Mouse (Mus musculus) neural tube, embryonic 11.5 days (tissue): Measurements from ENCODE around the gene Trak2. TPM values are rescaled to one million over a fixed set of nuclear protein-coding genes. Genes with fewer than 3 reads are reported as not detected.

Source experiments
- ATAC-seq: fragments of 200-750 bp; cut with Nextera tagmentation; 2 replicates; pipeline ENCODE4 v1.8.0; 2017; ENCODE audit warnings: moderate number of reproducible peaks, mild to moderate bottlenecking, moderate TSS enrichment, moderate library complexity; ENCODE audit not compliant: insufficient read depth, low FRiP score, low TSS enrichment
- DNase-seq: peaks from one replicate; pipeline ENCODE4 v3.0.0-alpha.2; 2015; ENCODE audit warnings: low spot score
- H3K27ac ChIP-seq: fragments of 300-500 bp; sonication (generic); 2 replicates; pipeline ENCODE4 v1.5.1; 2014; ENCODE audit warnings: low read depth, mild to moderate bottlenecking, low read length
- H3K27me3 ChIP-seq: fragments of 300-500 bp; sonication (generic); 2 replicates; pipeline ENCODE4 v1.6.1; 2014; ENCODE audit warnings: mild to moderate bottlenecking, low read length, mixed read lengths; ENCODE audit not compliant: control insufficient read depth, insufficient read depth
- H3K36me3 ChIP-seq: fragments of 300-500 bp; sonication (generic); 2 replicates; pipeline ENCODE4 v1.6.1; 2014; ENCODE audit warnings: mild to moderate bottlenecking, low read length, moderate library complexity, mixed read lengths; ENCODE audit not compliant: control insufficient read depth, insufficient read depth
- H3K4me1 ChIP-seq: fragments of 300-500 bp; sonication (generic); 2 replicates; pipeline ENCODE4 v1.6.1; 2014; ENCODE audit warnings: low read length, mixed read lengths; ENCODE audit not compliant: control insufficient read depth, insufficient read depth
- H3K4me2 ChIP-seq: fragments of 300-500 bp; sonication (generic); 2 replicates; pipeline ENCODE4 v1.6.1; 2014; ENCODE audit warnings: low read depth, mild to moderate bottlenecking, moderate library complexity
- H3K4me3 ChIP-seq: fragments of 300-500 bp; sonication (generic); 2 replicates; pipeline ENCODE4 v1.5.1; 2014; ENCODE audit warnings: low read depth, low read length
- H3K9ac ChIP-seq: fragments of 300-500 bp; sonication (generic); 2 replicates; pipeline ENCODE4 v1.6.1; 2014; ENCODE audit warnings: mild to moderate bottlenecking, low read length
- H3K9me3 ChIP-seq: fragments of 300-500 bp; sonication (generic); 2 replicates; pipeline ENCODE4 v1.6.1; 2016; ENCODE audit warnings: low read length; ENCODE audit not compliant: control insufficient read depth
- WGBS: fragments of 180-500 bp; shearing (Covaris S2); extraction: QIAGEN DNeasy Blood & Tissue Kit; methylation state at CpG from one replicate; pipeline ENCODE4 v1.1.7; 2014; 5-methylcytosine and 5-hydroxymethylcytosine counted together
- polyA plus RNA-seq: library from polyadenylated mRNA; unstranded; fragments of >200 nt; fragmentation: Nextera tagmentation; extraction: Ambion mirVana; gene quantifications from 2 replicates; pipeline ENCODE4 v1.2.1, GENCODE M21; 2014

Gene Trak2
- polyA plus RNA-seq, 1 experiment from 2014 or later = 14.0 TPM

DNA sequence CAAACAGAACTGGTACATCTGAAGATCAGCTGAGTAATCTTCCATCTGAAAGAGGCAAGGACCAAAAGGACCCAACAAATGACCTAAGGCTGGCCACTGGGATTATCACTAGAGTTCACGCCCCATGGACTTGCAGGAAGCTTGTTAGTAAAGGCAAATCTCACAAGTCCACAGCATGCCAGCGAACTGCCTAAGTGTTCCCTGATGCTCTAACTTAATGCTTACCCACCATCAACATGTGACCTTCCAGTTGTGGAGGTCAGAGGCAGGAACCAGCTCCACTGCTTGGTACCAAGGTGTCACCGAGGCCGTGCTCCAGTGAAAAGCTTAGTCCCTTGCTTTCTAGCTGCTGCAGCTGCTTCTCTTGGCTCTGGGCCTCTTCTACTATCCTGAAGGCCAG, 21.4 kb downstream of the Trak2 start:
- no peak overlapping the region for H3K4me3 ChIP-seq
- no peaks in the 10 kb centered on the region for H3K36me3 ChIP-seq
- H3K4me1 ChIP-seq = peaks cover 2% of the 10 kb centered on the region; the same call in 1 of the 2 replicates
- ATAC-seq (no peak), DNase-seq (no peak)
- no peaks in the 10 kb centered on the region for H3K9me3 ChIP-seq
- H3K27ac ChIP-seq = no peak overlapping the region
- WGBS = 75% methylated on average over 4 of the region's 4 CpGs
- no peak overlapping the region for H3K4me2 ChIP-seq
- H3K9ac ChIP-seq = no peak overlapping the region
- H3K27me3 ChIP-seq = no peaks in the 10 kb centered on the region

DNA sequence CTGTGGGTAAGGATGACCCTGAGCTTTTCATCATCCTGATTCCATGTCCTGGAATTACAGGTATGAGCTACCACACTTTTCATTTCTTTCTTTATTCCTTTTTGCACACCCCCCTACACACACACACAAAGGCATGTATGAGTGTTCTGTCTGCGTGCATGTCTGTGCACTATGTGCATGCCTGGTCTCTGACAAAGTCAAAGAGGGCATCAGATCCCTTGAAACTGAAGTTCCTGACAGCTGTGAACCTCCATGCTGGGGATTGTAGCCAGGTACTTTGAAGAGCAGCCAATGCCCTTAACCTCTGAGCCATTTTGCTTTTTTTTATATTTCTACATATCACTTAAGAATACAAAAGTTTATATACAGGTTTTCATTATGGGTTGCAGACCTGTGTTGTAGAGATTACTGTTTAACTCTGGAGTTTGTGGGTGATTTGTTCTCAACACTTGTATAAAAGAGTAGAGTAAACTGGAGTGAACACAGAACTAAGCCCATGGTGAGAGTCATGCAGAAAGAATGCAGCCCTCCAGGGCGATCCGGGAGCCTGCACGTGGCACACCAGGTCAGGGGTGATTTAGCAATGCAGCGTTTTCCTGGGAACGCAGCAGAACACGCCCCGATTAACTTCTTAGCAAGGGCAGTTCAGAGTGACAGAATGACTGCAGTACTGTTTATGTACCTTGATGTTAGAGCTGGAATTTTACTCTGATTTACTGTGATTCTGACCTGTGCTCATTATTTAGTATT, 22.2 kb downstream of the Trak2 start:
- Histone ChIP-seq H3K9ac (no peak overlapping the region), H3K36me3 (no peaks in the 10 kb centered on the region), H3K4me3 (no peak overlapping the region), H3K27me3 (no peaks in the 10 kb centered on the region), H3K9me3 (no peaks in the 10 kb centered on the region), H3K27ac (no peak overlapping the region), H3K4me2 (no peak overlapping the region), H3K4me1 (peaks cover 2% of the 10 kb centered on the region; the same call in 1 of the 2 replicates)
- no peak for DNase-seq
- WGBS = 47% methylated on average over 8 of the region's 8 CpGs
- no peak for ATAC-seq

DNA sequence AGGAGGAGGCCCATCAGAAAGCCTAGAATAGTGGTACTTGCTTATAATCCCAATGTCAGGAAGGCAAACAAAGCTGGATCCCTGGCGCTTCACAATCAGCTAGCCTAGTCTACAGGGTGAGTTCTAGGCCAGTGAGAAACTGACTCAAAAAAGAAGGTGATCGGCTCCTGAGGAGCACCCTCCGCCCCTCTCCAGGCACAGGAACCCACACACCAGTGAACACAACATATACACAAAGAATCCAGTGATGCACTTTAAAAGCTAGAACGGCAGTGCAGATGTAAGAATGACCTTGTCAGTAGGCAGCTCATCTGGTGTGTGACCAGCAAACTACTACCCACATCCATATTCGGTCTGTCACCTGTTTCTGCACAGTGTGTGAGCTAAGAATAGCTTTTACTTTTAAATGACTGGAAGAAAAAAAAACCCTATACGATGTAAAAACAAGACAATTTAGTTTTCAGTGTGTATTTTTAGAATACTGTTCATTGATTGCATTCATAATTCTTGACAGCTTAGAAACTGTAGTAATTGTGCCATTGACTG, 23.6 kb downstream of the Trak2 start:
- DNase-seq (no peak), ATAC-seq (no peak)
- H3K9me3 ChIP-seq = no peaks in the 10 kb centered on the region
- peaks cover 2% of the 10 kb centered on the region; the same call in 1 of the 2 replicates for H3K4me1 ChIP-seq
- H3K27me3 ChIP-seq = no peaks in the 10 kb centered on the region
- no peak overlapping the region for H3K4me3 ChIP-seq
- H3K9ac ChIP-seq = no peak overlapping the region
- 0 out of 2 replicates have a peak, but pooled peaks cover 2% of the 10 kb centered on the region for H3K36me3 ChIP-seq
- WGBS = 90% methylated on average over 6 of the region's 6 CpGs
- H3K4me2 ChIP-seq = no peak overlapping the region
- H3K27ac ChIP-seq = no peak overlapping the region

DNA sequence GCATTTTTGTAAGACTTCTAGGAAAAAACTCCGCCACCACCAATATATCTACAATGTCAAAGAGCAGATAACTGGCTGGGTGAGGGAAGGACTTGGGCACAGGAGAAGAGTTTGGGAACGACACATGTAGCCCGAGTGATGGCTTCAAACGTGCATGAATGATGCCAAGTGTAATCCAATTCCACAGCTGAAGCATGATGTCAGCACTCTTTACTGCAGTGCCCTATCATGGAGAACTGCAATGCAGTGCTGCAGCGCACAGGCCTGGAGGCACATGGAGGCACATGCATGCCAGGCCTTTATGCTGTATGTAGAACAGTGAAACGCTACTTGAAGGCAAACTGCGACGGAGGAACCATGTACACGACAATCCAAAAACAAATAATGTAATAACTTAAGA, 26.5 kb downstream of the Trak2 start:
- Histone ChIP-seq H3K4me2 (no peak overlapping the region), H3K36me3 (0 out of 2 replicates have a peak, but pooled peaks cover 2% of the 10 kb centered on the region), H3K4me1 (peaks cover 2% of the 10 kb centered on the region; the same call in 1 of the 2 replicates), H3K27me3 (no peaks in the 10 kb centered on the region), H3K4me3 (no peak overlapping the region), H3K9me3 (no peaks in the 10 kb centered on the region), H3K27ac (no peak overlapping the region), H3K9ac (no peak overlapping the region)
- DNase-seq = no peak
- WGBS = 95% methylated on average over 9 of the region's 9 CpGs
- ATAC-seq = no peak

DNA sequence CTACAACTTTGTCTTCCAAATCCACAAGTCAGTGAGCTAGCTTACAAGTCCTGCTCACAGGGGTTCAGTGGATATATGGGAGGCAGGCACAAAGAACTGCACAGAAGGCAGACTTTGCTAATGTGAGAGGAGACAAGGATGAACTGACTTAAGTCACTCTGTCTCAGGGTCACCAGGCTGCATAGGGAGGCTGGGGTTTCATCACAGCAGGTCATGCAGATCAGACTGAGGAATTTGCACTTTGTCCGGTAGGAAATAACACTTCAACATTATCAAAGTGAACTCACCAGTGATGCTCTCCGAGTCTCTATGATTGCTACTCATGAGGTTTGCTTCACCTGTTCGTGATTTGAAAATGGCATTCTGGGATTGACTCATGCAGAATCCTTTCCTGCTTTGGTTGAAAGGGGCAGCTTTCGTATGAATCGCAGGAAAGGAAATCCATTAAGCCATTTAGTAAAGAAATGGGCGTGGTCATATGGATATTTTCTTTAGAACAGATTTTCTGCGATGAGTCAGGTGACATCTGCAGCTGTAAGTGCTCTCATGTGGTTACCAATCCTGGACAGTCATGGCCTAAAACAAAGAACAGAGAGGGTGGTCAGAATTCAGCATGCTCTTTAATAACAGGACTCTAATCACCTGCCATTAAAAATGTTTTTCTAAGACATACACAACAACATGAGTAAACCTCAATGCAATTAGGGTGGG, 27.1 kb downstream of the Trak2 start:
- DNase-seq = no peak
- no peak for ATAC-seq
- H3K36me3 ChIP-seq = 0 out of 2 replicates have a peak, but pooled peaks cover 2% of the 10 kb centered on the region
- H3K27ac ChIP-seq = no peak overlapping the region
- H3K4me3 ChIP-seq = no peak overlapping the region
- no peak overlapping the region for H3K4me2 ChIP-seq
- H3K9me3 ChIP-seq = no peaks in the 10 kb centered on the region
- WGBS = 95% methylated on average over 7 of the region's 7 CpGs
- 0 out of 2 replicates have a peak, but pooled peaks cover under 1% of the 10 kb centered on the region for H3K4me1 ChIP-seq
- no peaks in the 10 kb centered on the region for H3K27me3 ChIP-seq
- H3K9ac ChIP-seq = no peak overlapping the region

DNA sequence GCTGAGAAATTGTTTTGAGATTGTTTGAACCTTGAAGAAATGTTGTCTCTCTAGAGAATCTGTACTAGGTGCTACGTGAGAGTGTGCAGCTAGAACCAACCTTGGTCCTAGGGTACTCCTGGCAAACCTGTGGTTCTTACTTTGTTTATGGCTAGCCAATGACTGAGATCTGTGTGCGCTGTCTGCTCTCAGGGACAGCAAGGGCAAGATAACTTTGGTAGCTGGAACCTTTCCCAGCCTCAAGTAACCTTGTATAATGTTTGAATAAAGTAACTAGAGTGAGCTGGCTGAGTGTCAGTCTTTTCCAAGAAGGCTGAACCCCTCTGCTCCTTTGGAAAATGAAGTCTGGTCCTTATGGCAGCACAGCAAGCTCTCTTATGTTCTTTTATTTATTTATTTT, 27.7 kb downstream of the Trak2 start:
- 96% methylated on average over 2 of the region's 2 CpGs for WGBS
- Histone ChIP-seq H3K4me1 (no peaks in the 10 kb centered on the region), H3K9me3 (no peaks in the 10 kb centered on the region), H3K4me2 (no peak overlapping the region), H3K36me3 (0 out of 2 replicates have a peak, but pooled peaks cover 2% of the 10 kb centered on the region), H3K9ac (no peak overlapping the region), H3K4me3 (no peak overlapping the region), H3K27ac (no peak overlapping the region), H3K27me3 (no peaks in the 10 kb centered on the region)
- DNase-seq (no peak), ATAC-seq (no peak)

DNA sequence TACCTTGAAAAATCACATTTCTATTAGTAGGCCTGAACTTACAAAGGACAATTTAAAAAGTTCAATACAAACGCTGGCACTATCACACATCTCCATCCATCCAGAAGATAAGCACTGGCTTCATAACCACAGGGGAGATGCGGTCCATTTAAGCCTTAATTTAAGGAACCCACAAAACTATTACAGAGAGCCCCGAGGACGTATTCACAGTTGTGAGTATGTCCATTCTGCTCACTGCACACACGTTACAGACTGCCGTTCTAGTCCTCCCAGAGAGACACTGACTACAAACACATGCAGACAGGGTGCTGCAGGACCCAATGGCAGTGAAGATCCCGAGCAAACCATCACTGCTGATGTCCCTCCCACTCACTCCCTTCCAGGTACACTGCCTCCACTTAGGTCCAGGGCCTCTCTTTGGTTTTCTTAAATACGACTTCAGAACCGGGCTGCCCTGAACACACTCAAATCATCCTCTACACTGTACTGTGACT, 35.6 kb downstream of the Trak2 start:
- WGBS = 92% methylated on average over 9 of the region's 9 CpGs
- H3K9ac ChIP-seq = no peak overlapping the region
- H3K27ac ChIP-seq = no peak overlapping the region
- no peak overlapping the region for H3K4me3 ChIP-seq
- H3K27me3 ChIP-seq = no peaks in the 10 kb centered on the region
- H3K4me1 ChIP-seq = no peaks in the 10 kb centered on the region
- ATAC-seq (no peak), DNase-seq (no peak)
- H3K4me2 ChIP-seq = no peak overlapping the region
- peaks cover 2% of the 10 kb centered on the region; the same call in 1 of the 2 replicates for H3K36me3 ChIP-seq
- H3K9me3 ChIP-seq = no peaks in the 10 kb centered on the region

DNA sequence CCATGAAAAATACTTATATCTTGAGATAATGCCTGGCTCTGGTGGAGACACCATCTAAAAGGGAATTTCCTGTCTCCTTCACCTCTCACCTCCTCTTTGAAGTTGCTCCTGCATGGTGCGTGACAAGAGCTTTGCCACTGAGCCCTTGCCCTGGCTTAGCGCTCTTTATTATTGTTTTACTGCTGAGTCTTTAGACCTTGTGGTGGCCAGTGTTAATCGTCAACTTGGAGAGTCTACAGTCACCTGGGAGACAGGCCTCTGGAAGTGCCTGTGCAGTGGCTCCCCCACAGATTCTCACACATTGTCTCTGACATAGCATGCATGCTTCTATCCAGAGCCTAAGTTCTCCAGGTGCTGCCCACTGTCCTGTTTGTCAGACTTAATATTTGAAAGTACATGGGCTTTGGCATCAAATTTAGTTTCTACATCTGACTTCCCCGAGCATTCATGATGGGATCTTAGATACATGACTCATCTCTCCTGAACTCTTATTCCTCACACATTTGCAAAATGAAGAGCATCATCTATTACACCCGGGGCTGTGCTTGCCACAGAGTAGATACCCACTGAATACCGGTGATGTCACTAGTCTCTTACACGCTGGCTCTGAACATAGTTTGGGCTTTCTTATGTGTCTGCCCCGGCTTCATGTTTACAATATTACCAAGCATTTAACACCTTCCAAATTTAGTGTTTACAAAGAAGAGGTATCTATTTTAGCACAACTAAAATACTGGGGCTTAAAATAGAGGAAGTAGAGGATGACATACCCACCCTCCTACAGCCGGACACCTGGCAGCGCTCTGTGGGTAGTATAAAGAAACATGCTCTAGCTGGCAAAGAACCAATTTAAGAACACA, 36.3 kb downstream of the Trak2 start:
- ATAC-seq = no peak
- Histone ChIP-seq H3K27me3 (no peaks in the 10 kb centered on the region), H3K9me3 (no peaks in the 10 kb centered on the region), H3K9ac (no peak overlapping the region), H3K27ac (no peak overlapping the region), H3K4me2 (no peak overlapping the region), H3K4me3 (no peak overlapping the region), H3K36me3 (peaks cover 2% of the 10 kb centered on the region; the same call in 1 of the 2 replicates), H3K4me1 (no peaks in the 10 kb centered on the region)
- 91% methylated on average over 10 of the region's 10 CpGs for WGBS
- DNase-seq = no peak
